In the genomic region with DNA sequence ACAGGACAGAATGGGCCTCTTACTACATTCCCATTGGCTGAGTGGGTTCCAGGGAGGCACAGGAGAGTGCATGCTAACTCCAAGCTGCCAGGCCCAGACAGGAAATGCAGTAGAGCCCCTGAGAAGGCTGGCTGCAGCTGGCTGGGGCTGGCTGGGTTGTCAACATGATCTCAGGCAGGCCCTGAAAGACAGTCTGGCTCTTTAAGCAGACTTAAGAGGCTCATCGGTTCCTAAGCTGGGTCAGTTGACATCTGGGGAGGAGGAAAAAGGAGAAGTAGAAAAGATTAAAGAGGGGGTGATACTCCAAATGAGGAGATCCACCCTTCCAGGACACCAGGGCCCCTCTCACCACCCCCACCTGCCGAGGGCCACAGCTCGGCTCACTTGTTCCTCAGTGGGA, we compare ENCODE assay signal across 12 mouse cellular contexts. TPM values are rescaled to one million over a fixed set of nuclear protein-coding genes. Genes with fewer than 3 reads are reported as not detected.
A peak's percentile ranks its signal among the peaks of the same experiment; 100 is the strongest.
DNase-seq lines count a peak whose midpoint lies in the region; ATAC-seq and TF ChIP-seq lines count a peak whose summit lies in the region.
"Had no signal": no experiment of that assay in that cellular context is flagged by ENCODE, and none has a peak within 500 bp of the region (broad histone marks: within the 10 kb centered on the region; RNA-seq: fewer than 3 reads in every experiment).

No protein-coding gene starts in this region.

- H3K4me3 ChIP-seq in forebrain, embryonic 10.5 days = no peak overlapping the region
- no peak overlapping the region for H3K4me3 ChIP-seq in forebrain, postnatal 0 days (ENCODE audit: low read depth, low read length)
- no peak overlapping the region for H3K4me3 ChIP-seq in lung, adult 2 months (replicated peaks; ENCODE audit: extremely low read depth, low read depth, low read length)
- H3K4me3 ChIP-seq in kidney, postnatal 0 days (replicated peaks; ENCODE audit: low read depth, low read length) = no peak overlapping the region
- H3K4me3 ChIP-seq: hindbrain, embryonic 15.5 days had no signal

- no peak for DNase-seq in forebrain, embryonic 10.5 days (ENCODE audit: extremely low spot score, low spot score)
- no peak for DNase-seq in forebrain, postnatal 0 days
- peak; percentile 20 for DNase-seq in lung, postnatal 10 days
- no peak for DNase-seq in lung, adult 2 months
- no peak for DNase-seq in kidney, postnatal 0 days (ENCODE audit: low spot score)
- peak; percentile 36 for DNase-seq in thymus, postnatal 25 days
- DNase-seq in adipocyte (ENCODE audit: low spot score) = no peak
- DNase-seq in cerebellum, adult 11 months = no peak
- DNase-seq: adrenal gland, adult 2 months; cerebellum, adult 9-11 months had no signal

- no peak for TF ChIP-seq POLR2A in lung, adult 2 months (IDR thresholded peaks at IDR 0.05; ENCODE audit: borderline replicate concordance, extremely low read depth, low read depth, low read length)

- H3K27me3 ChIP-seq in forebrain, embryonic 10.5 days (ENCODE audit: poor library complexity, severe bottlenecking) = no peaks in the 10 kb centered on the region
- H3K27me3 ChIP-seq in forebrain, postnatal 0 days (ENCODE audit: insufficient read depth, low read length) = no peaks in the 10 kb centered on the region
- no peaks in the 10 kb centered on the region for H3K27me3 ChIP-seq in kidney, postnatal 0 days (ENCODE audit: insufficient read depth, low read length)
- H3K27me3 ChIP-seq: hindbrain, embryonic 15.5 days had no signal

- no peak overlapping the region for H3K9ac ChIP-seq in forebrain, postnatal 0 days
- no peak overlapping the region for H3K9ac ChIP-seq in kidney, postnatal 0 days (ENCODE audit: low read depth, low read length)
- H3K9ac ChIP-seq: hindbrain, embryonic 15.5 days had no signal

- H3K27ac ChIP-seq in forebrain, embryonic 10.5 days = peak overlapping the region; percentile 53
- no peak overlapping the region for H3K27ac ChIP-seq in forebrain, postnatal 0 days (ENCODE audit: low read depth, low read length)
- H3K27ac ChIP-seq in kidney, postnatal 0 days = peak overlapping the region; percentile 2; the same call in 1 of the 2 replicates
- H3K27ac ChIP-seq: hindbrain, embryonic 15.5 days had no signal

- no peak for ATAC-seq in forebrain, postnatal 0 days
- ATAC-seq in kidney, postnatal 0 days (replicated peaks; ENCODE audit: low FRiP score, low read depth) = no peak; the same call in 1 of the 2 replicates

- no peak for TF ChIP-seq CTCF in forebrain, postnatal 0 days (IDR thresholded peaks at IDR 0.05; ENCODE audit: low read depth)
- TF ChIP-seq CTCF in lung, adult 2 months (IDR thresholded peaks at IDR 0.05; ENCODE audit: insufficient read depth, low read length) = no peak
- TF ChIP-seq CTCF in kidney, postnatal 0 days (IDR thresholded peaks at IDR 0.05; ENCODE audit: low read depth) = no peak

- no peaks in the 10 kb centered on the region for H3K9me3 ChIP-seq in forebrain, embryonic 10.5 days
- no peaks in the 10 kb centered on the region for H3K9me3 ChIP-seq in forebrain, postnatal 0 days (ENCODE audit: low read length)
- H3K9me3 ChIP-seq in kidney, postnatal 0 days (replicated peaks; ENCODE audit: low read length) = no peaks in the 10 kb centered on the region
- H3K9me3 ChIP-seq: hindbrain, embryonic 15.5 days had no signal

- H3K4me1 ChIP-seq in forebrain, embryonic 10.5 days = peaks cover 48% of the 10 kb centered on the region
- no peaks in the 10 kb centered on the region for H3K4me1 ChIP-seq in forebrain, postnatal 0 days (ENCODE audit: insufficient read depth)
- H3K4me1 ChIP-seq in lung, adult 2 months (ENCODE audit: control insufficient read depth, insufficient read depth, low read length) = no peaks in the 10 kb centered on the region
- H3K4me1 ChIP-seq in kidney, postnatal 0 days (replicated peaks; ENCODE audit: insufficient read depth, low read length) = no peaks in the 10 kb centered on the region
- H3K4me1 ChIP-seq: hindbrain, embryonic 15.5 days had no signal

- no peak overlapping the region for H3K4me2 ChIP-seq in forebrain, postnatal 0 days (ENCODE audit: low read depth)
- no peak overlapping the region for H3K4me2 ChIP-seq in kidney, postnatal 0 days (ENCODE audit: low read length)
- H3K4me2 ChIP-seq: hindbrain, embryonic 15.5 days; midbrain, embryonic 11.5 days had no signal

- H3K36me3 ChIP-seq in forebrain, embryonic 10.5 days (replicated peaks) = peaks cover 18% of the 10 kb centered on the region
- no peaks in the 10 kb centered on the region for H3K36me3 ChIP-seq in forebrain, postnatal 0 days (ENCODE audit: insufficient read depth)
- H3K36me3 ChIP-seq in kidney, postnatal 0 days (ENCODE audit: insufficient read depth, low read length) = no peaks in the 10 kb centered on the region
- H3K36me3 ChIP-seq: hindbrain, embryonic 15.5 days had no signal

- WGBS in forebrain, embryonic 10.5 days = 66% methylated on average over 3 of the region's 3 CpGs
- WGBS in forebrain, postnatal 0 days = 52% methylated on average over 3 of the region's 3 CpGs
- WGBS in lung, adult 2 months = 53% methylated on average over 3 of the region's 3 CpGs
- 35% methylated on average over 3 of the region's 3 CpGs for WGBS in kidney, postnatal 0 days

RNA-seq across cellular contexts. Expression of a gene that starts 13.2 kb away (rescaled TPM):
- polyA plus RNA-seq in forebrain, embryonic 10.5 days (2016; fragmentation: Nextera tagmentation; extraction: Ambion mirVana) = 27.7 and 28.3 TPM in 2 replicates
- 9.9 and 17.0 TPM in 2 replicates for total RNA-seq in forebrain, postnatal 0 days (2014; rRNA removed)
- 3.3 and 5.4 TPM in 2 replicates for polyA plus RNA-seq in forebrain, postnatal 0 days (2015; fragmentation: Nextera tagmentation; extraction: Ambion mirVana)
- polyA plus RNA-seq in lung, adult 2 months (2012; rRNA removed) = 9.4 and 10.0 TPM in 2 replicates
- 11.8 and 12.1 TPM in 2 replicates for polyA plus RNA-seq in kidney, postnatal 0 days (2015; fragmentation: Nextera tagmentation; extraction: Ambion mirVana)

RNA-seq across cellular contexts. Expression of a gene that starts 39.0 kb away (rescaled TPM):
- 830 and 840 TPM in 2 replicates for polyA plus RNA-seq in forebrain, embryonic 10.5 days (2016; fragmentation: Nextera tagmentation; extraction: Ambion mirVana)
- total RNA-seq in forebrain, postnatal 0 days (2014; rRNA removed) = 588 and 1,020 TPM in 2 replicates
- 505 and 644 TPM in 2 replicates for polyA plus RNA-seq in forebrain, postnatal 0 days (2015; fragmentation: Nextera tagmentation; extraction: Ambion mirVana)
- polyA plus RNA-seq in lung, adult 2 months (2012; rRNA removed) = 82.3 and 118 TPM in 2 replicates
- 741 and 816 TPM in 2 replicates for polyA plus RNA-seq in kidney, postnatal 0 days (2015; fragmentation: Nextera tagmentation; extraction: Ambion mirVana)

Comparison
In these comparisons a context has a peak if more than half of its experiments do, and no peak if none do; other contexts are left out.
1. DNase-seq: peak in lung, postnatal 10 days (single experiment) and thymus, postnatal 25 days (single experiment); none in forebrain, embryonic 10.5 days (single experiment), forebrain, postnatal 0 days (single experiment), lung, adult 2 months (single experiment), kidney, postnatal 0 days (single experiment), adipocyte (single experiment) and cerebellum, adult 11 months (single experiment).